Mouse (Mus musculus) embryonic facial prominence, embryonic 14.5 days (tissue): ENCODE measurements at regions not wholly inside any gene's neighbourhood (a gene's known extent, or its start where the extent isn't known, plus 50 kb on each side); places are given as distances from the start of the nearest gene placed in this dataset.
"Not testable (repeated sequence)": the region's sequence is repeated elsewhere in the genome, so short reads cannot be mapped to it uniquely, and the experiment has no call there.

Experiments
- ATAC-seq: fragments of 200-750 bp; cut with Nextera tagmentation; 2 replicates; pipeline ENCODE4 v1.8.0; 2017; ENCODE audit warnings: low read depth, moderate number of reproducible peaks, moderate TSS enrichment
- DNase-seq: peaks from one replicate; pipeline ENCODE4 v3.0.0-alpha.2; 2015; ENCODE audit warnings: low spot score
- H3K27ac ChIP-seq: fragments of 300-500 bp; sonication (generic); replicated peaks from 2 replicates; pipeline ENCODE4 v1.5.1; 2014; ENCODE audit warnings: low read depth, mild to moderate bottlenecking, low read length, moderate library complexity
- H3K27me3 ChIP-seq: fragments of 300-500 bp; sonication (generic); replicated peaks from 2 replicates; pipeline ENCODE4 v1.6.1; 2014; ENCODE audit warnings: low read length; ENCODE audit not compliant: control insufficient read depth, insufficient read depth
- H3K36me3 ChIP-seq: fragments of 300-500 bp; sonication (generic); 2 replicates; pipeline ENCODE4 v1.6.1; 2014; ENCODE audit warnings: low read length, mixed read lengths; ENCODE audit not compliant: control insufficient read depth, insufficient read depth
- H3K4me1 ChIP-seq: fragments of 300-500 bp; sonication (generic); 2 replicates; pipeline ENCODE4 v1.6.1; 2014; ENCODE audit warnings: antibody characterized with exemption, low read length; ENCODE audit not compliant: control insufficient read depth, insufficient read depth
- H3K4me2 ChIP-seq: fragments of 300-500 bp; sonication (generic); 2 replicates; pipeline ENCODE4 v1.6.1; 2014; ENCODE audit warnings: low read depth, mild to moderate bottlenecking, low read length, moderate library complexity, mixed read lengths
- H3K4me3 ChIP-seq: fragments of 300-500 bp; sonication (generic); 2 replicates; pipeline ENCODE4 v1.5.1; 2014; ENCODE audit warnings: low read depth, mild to moderate bottlenecking, low read length
- H3K9ac ChIP-seq: fragments of 300-500 bp; sonication (generic); 2 replicates; pipeline ENCODE4 v1.6.1; 2014; ENCODE audit warnings: low read depth, mild to moderate bottlenecking, low read length, moderate library complexity, mixed read lengths
- H3K9me3 ChIP-seq: fragments of 300-500 bp; sonication (generic); 2 replicates; pipeline ENCODE4 v1.6.1; 2016; ENCODE audit warnings: low read length; ENCODE audit not compliant: control insufficient read depth
- WGBS: fragments of 180-500 bp; shearing (Covaris S2); extraction: QIAGEN DNeasy Blood & Tissue Kit; methylation state at CpG from one replicate; pipeline ENCODE4 v1.1.7; 2014; 5-methylcytosine and 5-hydroxymethylcytosine counted together

- DNase-seq (no peak), ATAC-seq (no peak)
- Histone ChIP-seq H3K9ac (no peak overlapping the region), H3K27me3 (no peaks in the 10 kb centered on the region), H3K4me2 (no peak overlapping the region), H3K4me1 (no peaks in the 10 kb centered on the region), H3K9me3 (no peaks in the 10 kb centered on the region), H3K27ac (no peak overlapping the region), H3K4me3 (no peak overlapping the region), H3K36me3 (no peaks in the 10 kb centered on the region)
- WGBS, result 46% methylated on average over 7 of the region's 7 CpGs
Measured at GRCm38 (mm10) chr10:9377440-9378101, 297.4 kb downstream of the Samd5 start.

GRCm38 (mm10) chr10:9362306-9362865, 312.6 kb downstream of the Samd5 start:
- Histone ChIP-seq H3K9ac (no peak overlapping the region), H3K27ac (no peak overlapping the region), H3K4me3 (no peak overlapping the region), H3K27me3 (no peaks in the 10 kb centered on the region), H3K36me3 (no peaks in the 10 kb centered on the region), H3K4me2 (no peak overlapping the region), H3K4me1 (no peaks in the 10 kb centered on the region), H3K9me3 (no peaks in the 10 kb centered on the region)
- WGBS, result 58% methylated on average over 1 of the region's 1 CpGs
- no peak for ATAC-seq
- no peak for DNase-seq

- DNase-seq (no peak), ATAC-seq (no peak)
- H3K27ac ChIP-seq, result no peak overlapping the region
- no peaks in the 10 kb centered on the region for H3K9me3 ChIP-seq
- no peaks in the 10 kb centered on the region for H3K36me3 ChIP-seq
- no peak overlapping the region for H3K4me2 ChIP-seq
- 83% methylated on average over 8 of the region's 8 CpGs for WGBS
- no peaks in the 10 kb centered on the region for H3K27me3 ChIP-seq
- H3K4me1 ChIP-seq, result no peaks in the 10 kb centered on the region
- H3K4me3 ChIP-seq, result no peak overlapping the region
- no peak overlapping the region for H3K9ac ChIP-seq
Measured at GRCm38 (mm10) chr10:9338207-9338801, 336.7 kb downstream of the Samd5 start.

GRCm38 (mm10) chr10:9334245-9334845, 340.7 kb downstream of the Samd5 start:
- H3K27me3 ChIP-seq, result no peaks in the 10 kb centered on the region
- ATAC-seq (peak; percentile 76; the same call in 1 of the 2 replicates), DNase-seq (peak; percentile 44)
- no peak overlapping the region for H3K4me3 ChIP-seq
- H3K9ac ChIP-seq, result no peak overlapping the region
- H3K36me3 ChIP-seq, result no peaks in the 10 kb centered on the region
- 52% methylated on average over 10 of the region's 10 CpGs for WGBS
- H3K9me3 ChIP-seq, result no peaks in the 10 kb centered on the region
- no peak overlapping the region for H3K27ac ChIP-seq
- H3K4me2 ChIP-seq, result no peak overlapping the region
- H3K4me1 ChIP-seq, result no peaks in the 10 kb centered on the region

- no peaks in the 10 kb centered on the region for H3K27me3 ChIP-seq
- no peaks in the 10 kb centered on the region for H3K4me1 ChIP-seq
- no peak for ATAC-seq
- 55% methylated on average over 3 of the region's 3 CpGs for WGBS
- H3K9ac ChIP-seq, result no peak overlapping the region
- 0 out of 2 replicates have a peak, but pooled peaks cover 5% of the 10 kb centered on the region for H3K9me3 ChIP-seq
- no peak for DNase-seq
- H3K4me3 ChIP-seq, result no peak overlapping the region
- H3K27ac ChIP-seq, result no peak overlapping the region
- no peaks in the 10 kb centered on the region for H3K36me3 ChIP-seq
- H3K4me2 ChIP-seq, result no peak overlapping the region
Measured at GRCm38 (mm10) chr10:9331694-9332093, 343.3 kb downstream of the Samd5 start.

- H3K27ac ChIP-seq, result no peak overlapping the region
- H3K9ac ChIP-seq, result no peak overlapping the region
- H3K9me3 ChIP-seq, result 0 out of 2 replicates have a peak, but pooled peaks cover 5% of the 10 kb centered on the region
- H3K36me3 ChIP-seq, result no peaks in the 10 kb centered on the region
- no peak overlapping the region for H3K4me2 ChIP-seq
- ATAC-seq (no peak), DNase-seq (no peak)
- H3K4me1 ChIP-seq, result no peaks in the 10 kb centered on the region
- H3K27me3 ChIP-seq, result no peaks in the 10 kb centered on the region
- WGBS, result 86% methylated on average over 4 of the region's 4 CpGs
- H3K4me3 ChIP-seq, result no peak overlapping the region
Measured at GRCm38 (mm10) chr10:9328324-9328723, 346.7 kb downstream of the Samd5 start.

- H3K4me2 ChIP-seq, result not testable (repeated sequence)
Measured at GRCm38 (mm10) chr10:9327881-9328280, 347.1 kb downstream of the Samd5 start.

GRCm38 (mm10) chr10:9312326-9312725, 362.7 kb downstream of the Samd5 start:
- H3K36me3 ChIP-seq, result no peaks in the 10 kb centered on the region
- DNase-seq, result no peak
- H3K4me1 ChIP-seq, result no peaks in the 10 kb centered on the region
- no peak overlapping the region for H3K4me3 ChIP-seq
- no peak for ATAC-seq
- H3K9ac ChIP-seq, result no peak overlapping the region
- H3K27me3 ChIP-seq, result no peaks in the 10 kb centered on the region
- 91% methylated on average over 6 of the region's 6 CpGs for WGBS
- H3K27ac ChIP-seq, result no peak overlapping the region
- H3K9me3 ChIP-seq, result no peaks in the 10 kb centered on the region
- no peak overlapping the region for H3K4me2 ChIP-seq

More at GRCm38 (mm10) chr10:9327881-9328280, 347.1 kb downstream of the Samd5 start:
- not testable (repeated sequence) for ATAC-seq, H3K27me3 ChIP-seq, H3K36me3 ChIP-seq, H3K9ac ChIP-seq, H3K27ac ChIP-seq, H3K4me3 ChIP-seq, H3K4me1 ChIP-seq, H3K9me3 ChIP-seq
- peak; percentile 41 for DNase-seq
- 80% methylated on average over 4 of the region's 4 CpGs for WGBS
